Mouse (Mus musculus): ENCODE measurements around the gene Pnpla6. TPM values are rescaled to one million over a fixed set of nuclear protein-coding genes. Genes with fewer than 3 reads are reported as not detected.
"Not testable (repeated sequence)": the region's sequence is repeated elsewhere in the genome, so short reads cannot be mapped to it uniquely, and the experiment has no call there.

The Pnpla6 gene
- polyA plus RNA-seq, 1 experiment from 2014 or later: 21.2 TPM

- Histone ChIP-seq H3K4me1 (peaks cover 27% of the 10 kb centered on the region), H3K9me3 (no peaks in the 10 kb centered on the region), H3K27me3 (ENCODE audit: poor library complexity, severe bottlenecking) (no peaks in the 10 kb centered on the region), H3K27ac (peak within 1 kb of the TSS; percentile 91), H3K4me3 (peak within 1 kb of the TSS; percentile 55), H3K36me3 (replicated peaks) (peaks cover 5% of the 10 kb centered on the region)
- peak; percentile 61 for DNase-seq (ENCODE audit: extremely low spot score, low spot score)
- WGBS: 2% methylated on average over 12 of the region's 12 CpGs
These were observed 52.6 kb downstream of the Pnpla6 start, which contains the start of gene C330021F23Rik for GRCm38 (mm10) chr8:3567641-3568371. C330021F23Rik (plus strand) TSS chr8:3567990.

GRCm38 (mm10) chr8:3568378-3568777, 53.2 kb downstream of the Pnpla6 start:
- H3K4me3 ChIP-seq: peak overlapping the region; percentile 55
- no peaks in the 10 kb centered on the region for H3K9me3 ChIP-seq
- DNase-seq (ENCODE audit: extremely low spot score, low spot score): no peak
- peaks cover 27% of the 10 kb centered on the region for H3K4me1 ChIP-seq
- H3K36me3 ChIP-seq (replicated peaks): peaks cover 5% of the 10 kb centered on the region
- no peaks in the 10 kb centered on the region for H3K27me3 ChIP-seq (ENCODE audit: poor library complexity, severe bottlenecking)
- peak overlapping the region; percentile 91 for H3K27ac ChIP-seq
- 6% methylated on average over 7 of the region's 7 CpGs for WGBS

DNA sequence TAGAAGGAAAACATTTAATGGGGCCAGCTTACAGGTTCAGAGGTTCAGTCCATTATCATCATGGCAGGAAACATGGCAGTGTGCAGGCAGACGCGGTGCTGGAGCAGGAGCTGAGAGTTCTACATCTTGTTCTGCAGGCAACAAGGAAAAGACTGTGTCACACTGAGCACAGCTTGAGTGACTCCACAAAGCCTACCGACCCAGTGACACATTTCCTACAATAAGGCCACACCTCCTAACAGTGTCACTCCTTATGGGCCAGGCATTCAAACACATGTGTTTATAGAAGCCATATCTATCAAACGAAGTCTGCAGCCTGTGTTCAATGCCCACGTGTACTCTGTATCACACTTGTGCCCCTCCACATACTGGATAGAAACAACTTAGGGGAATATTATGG, 54.6 kb downstream of the Pnpla6 start:
- no peaks in the 10 kb centered on the region for H3K27me3 ChIP-seq (ENCODE audit: poor library complexity, severe bottlenecking)
- 93% methylated on average over 5 of the region's 5 CpGs for WGBS
- H3K4me3 ChIP-seq: peak overlapping the region; percentile 55; the same call in 1 of the 2 replicates
- peaks cover 27% of the 10 kb centered on the region for H3K4me1 ChIP-seq
- H3K9me3 ChIP-seq: no peaks in the 10 kb centered on the region
- DNase-seq (ENCODE audit: extremely low spot score, low spot score): no peak
- no peak overlapping the region for H3K27ac ChIP-seq
- peaks cover 5% of the 10 kb centered on the region for H3K36me3 ChIP-seq (replicated peaks)

GRCm38 (mm10) chr8:3574546-3574945, 59.4 kb downstream of the Pnpla6 start:
- H3K27me3 ChIP-seq (ENCODE audit: poor library complexity, severe bottlenecking): no peaks in the 10 kb centered on the region
- no peaks in the 10 kb centered on the region; the same call in 1 of the 2 replicates for H3K4me1 ChIP-seq
- WGBS: 95% methylated on average over 3 of the region's 3 CpGs
- H3K36me3 ChIP-seq (replicated peaks): peaks cover 3% of the 10 kb centered on the region
- H3K4me3 ChIP-seq: no peak overlapping the region
- H3K27ac ChIP-seq: no peak overlapping the region
- DNase-seq (ENCODE audit: extremely low spot score, low spot score): no peak
- no peaks in the 10 kb centered on the region for H3K9me3 ChIP-seq

- H3K36me3 ChIP-seq (replicated peaks): no peaks in the 10 kb centered on the region
- H3K4me1 ChIP-seq: no peaks in the 10 kb centered on the region
- H3K27ac ChIP-seq: no peak overlapping the region
- 82% methylated on average over 15 of the region's 15 CpGs for WGBS
- no peak for DNase-seq (ENCODE audit: extremely low spot score, low spot score)
- no peaks in the 10 kb centered on the region for H3K9me3 ChIP-seq
- H3K4me3 ChIP-seq: no peak overlapping the region
- H3K27me3 ChIP-seq (ENCODE audit: poor library complexity, severe bottlenecking): no peaks in the 10 kb centered on the region
These were observed 61.2 kb downstream of the Pnpla6 start for GRCm38 (mm10) chr8:3576211-3576960.

DNA sequence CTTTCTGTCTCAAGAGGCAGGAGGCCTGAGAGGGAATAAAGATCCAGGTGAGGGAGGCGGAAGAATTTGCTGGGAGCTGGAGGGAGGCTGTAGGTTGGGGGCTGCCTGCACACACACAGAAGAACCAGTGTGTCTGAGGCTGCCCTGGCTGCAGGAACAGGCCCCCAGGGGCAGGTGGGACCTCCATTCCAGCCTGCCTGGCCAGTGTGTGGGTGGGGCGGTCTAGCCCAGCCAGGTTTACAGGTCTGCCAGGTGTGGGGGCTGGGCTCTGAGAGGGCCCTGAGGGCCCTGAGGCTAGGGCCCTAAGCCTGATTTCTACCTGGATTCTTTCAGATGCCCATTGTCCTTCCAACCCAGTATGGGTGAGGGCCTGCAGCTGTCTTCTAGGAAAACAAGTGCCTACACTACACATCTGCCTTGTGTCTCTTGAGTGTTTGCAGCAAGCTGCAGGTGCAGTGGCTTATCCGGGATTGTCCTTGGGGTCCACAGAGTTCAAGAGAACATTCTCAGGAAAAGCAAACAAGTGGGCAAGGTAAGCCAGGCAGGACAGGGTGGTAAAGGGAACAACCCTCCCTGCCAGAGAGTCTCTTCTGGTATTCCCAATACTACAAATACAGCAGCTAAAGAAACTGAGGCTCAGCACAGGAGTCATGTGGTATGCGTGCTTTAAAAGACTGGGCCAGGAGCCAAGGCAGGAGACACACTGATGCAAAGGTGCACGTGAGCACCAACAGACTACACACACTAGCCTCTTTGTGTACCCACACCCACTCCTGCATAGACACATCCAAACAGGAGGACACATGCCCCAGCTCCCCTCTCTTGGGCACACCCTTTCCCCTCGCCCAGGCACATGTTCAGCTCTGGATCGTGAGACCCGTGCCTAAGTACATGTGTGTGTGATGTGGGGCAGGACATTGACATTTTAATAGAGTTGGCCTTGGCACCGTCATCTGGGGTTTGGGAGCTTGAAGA, 64.5 kb downstream of the Pnpla6 start:
- Histone ChIP-seq H3K4me3 (no peak overlapping the region), H3K4me1 (no peaks in the 10 kb centered on the region), H3K9me3 (no peaks in the 10 kb centered on the region), H3K36me3 (replicated peaks) (no peaks in the 10 kb centered on the region), H3K27me3 (ENCODE audit: poor library complexity, severe bottlenecking) (no peaks in the 10 kb centered on the region), H3K27ac (no peak overlapping the region)
- 84% methylated on average over 9 of the region's 9 CpGs for WGBS
- no peak for DNase-seq (ENCODE audit: extremely low spot score, low spot score)

DNA sequence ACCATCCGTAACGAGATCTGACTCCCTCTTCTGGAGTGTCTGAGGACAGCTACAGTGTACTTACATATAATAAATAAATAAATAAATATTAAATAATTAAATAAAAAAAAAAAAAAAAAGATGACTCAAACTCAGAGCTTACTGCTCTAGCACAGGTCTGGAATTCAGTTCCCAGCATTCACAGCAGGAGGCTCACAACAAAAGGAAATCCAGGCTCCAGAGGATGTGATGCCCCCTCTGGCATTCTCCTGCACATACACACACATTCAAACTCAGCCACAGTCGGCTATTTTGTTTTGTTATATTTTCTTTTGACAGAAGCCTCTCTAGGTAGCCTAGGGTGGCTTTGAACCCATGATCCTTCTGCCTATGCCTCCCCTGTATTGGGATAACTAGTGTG, 66.8 kb downstream of the Pnpla6 start:
- H3K27ac ChIP-seq; H3K4me1 ChIP-seq; H3K4me3 ChIP-seq; DNase-seq (ENCODE audit: extremely low spot score, low spot score); H3K36me3 ChIP-seq (replicated peaks); H3K9me3 ChIP-seq: not testable (repeated sequence)
- WGBS: 86% methylated on average over 2 of the region's 3 CpGs
- H3K27me3 ChIP-seq (ENCODE audit: poor library complexity, severe bottlenecking): peaks cover 14% of the 10 kb centered on the region

DNA sequence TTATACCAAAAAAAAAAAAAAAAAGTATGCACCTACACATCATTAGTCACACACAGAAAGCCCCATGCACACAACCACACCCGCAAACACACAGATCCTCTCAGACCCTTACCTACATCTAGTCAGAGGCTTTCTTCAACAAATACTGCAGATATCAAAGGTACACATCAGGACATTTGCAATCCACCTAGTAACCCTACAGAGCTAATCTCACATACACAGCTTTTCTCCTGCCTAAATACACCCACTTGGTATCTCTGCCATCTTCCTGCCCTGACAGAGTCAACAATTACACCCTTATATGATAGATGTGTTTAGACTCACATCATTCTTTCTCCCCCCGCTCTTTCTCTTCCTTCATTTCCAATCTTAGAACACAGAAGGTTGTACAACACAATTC, 71.3 kb downstream of the Pnpla6 start:
- no peaks in the 10 kb centered on the region for H3K36me3 ChIP-seq (replicated peaks)
- peaks cover 18% of the 10 kb centered on the region for H3K4me1 ChIP-seq
- H3K27me3 ChIP-seq (ENCODE audit: poor library complexity, severe bottlenecking): peaks cover 33% of the 10 kb centered on the region
- H3K27ac ChIP-seq: no peak overlapping the region
- H3K4me3 ChIP-seq: no peak overlapping the region
- no peaks in the 10 kb centered on the region for H3K9me3 ChIP-seq
- no peak for DNase-seq (ENCODE audit: extremely low spot score, low spot score)
- 82% methylated on average over 2 of the region's 2 CpGs for WGBS

- 16% methylated on average over 7 of the region's 7 CpGs for WGBS
- Histone ChIP-seq H3K9me3 (no peaks in the 10 kb centered on the region), H3K4me3 (peak within 1 kb of the TSS; percentile 96), H3K27me3 (ENCODE audit: poor library complexity, severe bottlenecking) (peaks cover 33% of the 10 kb centered on the region), H3K4me1 (peaks cover 18% of the 10 kb centered on the region), H3K27ac (peak within 1 kb of the TSS; percentile 90), H3K36me3 (replicated peaks) (no peaks in the 10 kb centered on the region)
- no peak for DNase-seq (ENCODE audit: extremely low spot score, low spot score)
These were observed 71.8 kb downstream of the Pnpla6 start, which contains the start of gene Camsap3 for GRCm38 (mm10) chr8:3586993-3587390. Camsap3 (plus strand) TSS chr8:3587293.

DNA sequence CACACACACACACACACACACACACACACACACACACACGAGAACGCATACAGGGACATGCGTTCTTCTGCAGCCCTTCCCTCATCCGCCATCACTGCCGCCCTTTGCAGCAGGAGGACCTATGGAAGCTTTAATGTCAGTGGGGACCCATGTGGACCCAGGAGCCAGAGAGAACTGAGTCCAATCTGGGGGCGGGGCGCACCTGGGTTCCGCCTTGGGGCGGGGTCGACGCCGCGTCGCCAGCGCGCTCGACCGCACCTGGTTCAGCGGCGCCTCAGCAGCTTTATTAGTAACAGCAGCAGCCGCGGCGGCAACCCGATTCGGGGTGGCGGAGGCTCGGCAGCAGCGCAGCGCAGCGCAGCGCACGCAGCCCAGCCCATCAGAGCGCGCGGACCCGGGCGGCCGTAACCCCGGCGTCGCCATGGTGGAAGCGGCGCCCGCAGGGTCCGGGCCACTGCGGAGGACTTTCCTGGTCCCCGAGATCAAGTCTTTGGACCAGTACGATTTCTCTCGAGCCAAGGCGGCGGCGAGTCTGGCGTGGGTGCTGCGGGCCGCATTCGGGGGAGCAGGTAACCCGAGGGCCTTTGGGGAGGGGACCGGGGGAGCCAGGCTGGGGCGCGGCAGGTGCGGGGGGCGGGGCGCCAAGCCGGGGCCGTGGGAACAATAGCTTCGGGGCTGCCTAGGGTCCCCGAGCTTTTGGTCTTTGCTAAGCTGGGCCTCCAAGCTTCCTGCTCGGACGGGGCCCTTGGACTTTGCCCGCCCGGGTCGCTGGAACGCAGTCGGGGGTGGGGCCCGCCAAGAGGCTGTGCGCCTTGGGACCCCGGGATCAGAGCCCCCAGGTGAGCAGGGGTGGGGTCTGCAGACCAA, 72.4 kb downstream of the Pnpla6 start:
- Histone ChIP-seq H3K4me1 (peaks cover 18% of the 10 kb centered on the region), H3K27me3 (ENCODE audit: poor library complexity, severe bottlenecking) (peaks cover 33% of the 10 kb centered on the region), H3K27ac (peak overlapping the region; percentile 90), H3K9me3 (no peaks in the 10 kb centered on the region), H3K4me3 (peak overlapping the region; percentile 96), H3K36me3 (replicated peaks) (no peaks in the 10 kb centered on the region)
- WGBS: under 1% methylated on average over 77 of the region's 77 CpGs
- peak; percentile 68 for DNase-seq (ENCODE audit: extremely low spot score, low spot score)

DNA sequence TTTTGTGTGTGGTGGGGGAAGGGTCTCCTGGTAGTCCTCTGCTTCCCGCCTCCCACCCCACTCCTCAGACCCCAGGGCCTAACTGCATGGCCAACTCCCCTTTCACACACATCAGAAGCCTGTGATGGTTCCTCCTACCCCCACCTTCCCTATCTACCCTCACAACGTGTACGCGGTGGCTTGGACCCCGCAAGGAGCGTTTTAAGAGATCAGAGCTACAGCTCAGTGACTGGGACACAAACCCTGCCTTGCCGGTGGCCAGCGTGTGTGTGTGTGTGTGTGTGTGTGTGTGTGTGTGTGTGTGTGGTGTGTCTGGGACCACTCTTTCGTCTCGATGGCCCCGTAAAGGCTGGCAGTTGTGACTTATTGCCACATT, 73.1 kb downstream of the Pnpla6 start:
- Histone ChIP-seq H3K27ac (peak overlapping the region; percentile 90), H3K9me3 (no peaks in the 10 kb centered on the region), H3K27me3 (ENCODE audit: poor library complexity, severe bottlenecking) (peaks cover 33% of the 10 kb centered on the region), H3K36me3 (replicated peaks) (no peaks in the 10 kb centered on the region), H3K4me3 (peak overlapping the region; percentile 96), H3K4me1 (peaks cover 19% of the 10 kb centered on the region)
- peak; percentile 29 for DNase-seq (ENCODE audit: extremely low spot score, low spot score)
- 2% methylated on average over 11 of the region's 11 CpGs for WGBS
